Mouse (Mus musculus) lung, adult 2 months (tissue): ENCODE results near the gene Adam19. TPM values are rescaled to one million over a fixed set of nuclear protein-coding genes. Genes with fewer than 3 reads are reported as not detected.

Experiments
- DNase-seq: peaks from one replicate; pipeline ENCODE4 v3.0.0; 2022
- H3K4me1 ChIP-seq: fragments of 200-500 bp; 2 replicates; pipeline ENCODE4 v1.6.1; 2011; ENCODE audit warnings: low read length; ENCODE audit not compliant: control insufficient read depth, insufficient read depth
- H3K4me3 ChIP-seq: fragments of 200-500 bp; replicated peaks from 2 replicates; pipeline ENCODE3; 2011; ENCODE audit warnings: low read depth, mild to moderate bottlenecking, control low read depth, low read length; ENCODE audit errors: extremely low read depth
- CTCF ChIP-seq: fragments of 200-500 bp; IDR thresholded peaks from 2 replicates; pipeline ENCODE4 v1.5.1; 2011; ENCODE audit warnings: mild to moderate bottlenecking, low read length, control low read depth; ENCODE audit not compliant: insufficient read depth
- POLR2A ChIP-seq: fragments of 200-500 bp; IDR thresholded peaks from 2 replicates; pipeline ENCODE4 v1.6.1; 2011; ENCODE audit warnings: low read depth, mild to moderate bottlenecking, control low read depth, low read length, borderline replicate concordance; ENCODE audit errors: extremely low read depth
- WGBS: fragments of 180-500 bp; shearing (Covaris S2); methylation state at CpG from one replicate; pipeline ENCODE4 v1.1.7; 2018; 5-methylcytosine and 5-hydroxymethylcytosine counted together
- polyA plus RNA-seq: library from polyadenylated mRNA; depleted of rRNA; stranded (reverse); fragments of >200 nt; gene quantifications from 2 replicates; pipeline ENCODE4 v1.2.3, GENCODE M21; 2012; rRNA removed

Gene Adam19
- 24.3 and 29.4 TPM in 2 replicates for polyA plus RNA-seq

DNA sequence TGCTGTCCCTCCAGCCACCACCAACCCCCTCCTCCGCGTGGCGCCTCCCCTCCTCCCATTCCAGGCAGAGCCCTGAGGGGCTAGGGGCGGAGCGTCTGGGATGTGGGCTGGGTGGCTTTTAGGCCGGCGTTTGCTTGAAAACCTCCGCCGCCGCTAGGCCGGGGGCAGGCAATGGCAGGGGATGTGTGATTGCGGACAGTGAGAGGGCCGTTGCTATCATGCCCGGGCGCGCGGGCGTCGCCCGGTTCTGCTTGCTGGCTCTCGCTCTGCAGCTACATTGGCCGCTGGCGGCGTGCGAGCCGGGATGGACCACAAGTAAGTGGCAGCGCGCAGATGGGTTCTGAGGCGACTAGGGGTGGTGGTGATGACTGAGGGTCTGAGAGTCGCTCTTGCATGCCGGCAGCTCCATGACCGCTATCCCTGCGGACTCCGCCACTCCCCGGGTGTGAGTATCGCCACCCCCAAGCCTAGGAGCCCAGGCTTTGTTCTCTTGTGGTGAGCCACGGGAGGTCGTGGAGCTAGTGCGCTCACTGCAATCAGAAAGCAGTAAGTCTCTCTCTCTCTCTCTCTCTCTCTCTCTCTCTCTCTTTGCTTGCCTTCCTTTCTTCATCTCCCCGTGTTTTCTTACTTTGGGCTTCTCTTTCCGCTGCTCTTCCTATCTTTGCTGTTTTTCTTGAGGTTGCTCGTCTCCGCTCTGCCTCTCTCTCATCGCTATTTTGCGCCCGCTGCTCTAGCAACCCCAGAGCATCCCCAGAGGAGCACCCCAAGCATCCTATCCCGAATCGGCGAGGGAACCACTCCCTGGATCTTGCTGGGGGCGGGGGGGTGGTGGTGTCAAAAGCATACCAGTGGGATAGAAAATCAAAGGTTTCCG, at the start of gene Adam19:
Adam19 (plus strand) TSS at position 97 of the 874 bp plus-strand sequence.
- DNase-seq = peak; percentile 72
- peak within 1 kb of the TSS; percentile 77 for H3K4me3 ChIP-seq
- 1% methylated on average over 49 of the region's 51 CpGs for WGBS
- TF ChIP-seq POLR2A (peak; percentile 69; the same call in 1 of the 2 replicates), CTCF (no peak)
- H3K4me1 ChIP-seq = peaks cover 6% of the 10 kb centered on the region

DNA sequence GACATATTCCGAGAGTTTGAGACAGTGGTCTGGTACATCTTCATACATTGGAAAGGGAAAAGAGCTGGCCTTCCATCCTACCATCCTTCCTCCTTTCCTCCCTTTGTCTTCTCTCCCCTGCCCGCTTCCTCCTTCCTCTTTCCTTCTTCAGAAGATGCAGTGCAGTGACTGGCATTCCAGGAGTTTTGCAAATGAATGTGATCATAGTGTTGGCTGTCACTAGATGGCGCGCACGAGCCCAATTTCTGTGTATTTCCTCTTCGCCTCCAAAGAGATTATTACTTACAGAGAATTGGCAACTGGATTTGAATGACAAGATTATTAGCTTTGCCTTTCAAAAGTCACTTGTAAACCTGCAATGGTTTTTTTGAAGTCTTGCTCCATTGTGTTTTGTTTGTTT, 39.7 kb upstream of the Adam19 start:
- 18% methylated on average over 6 of the region's 6 CpGs for WGBS
- no peaks in the 10 kb centered on the region; the same call in 1 of the 2 replicates for H3K4me1 ChIP-seq
- TF ChIP-seq POLR2A = no peak
- peak; percentile 42; the same call in 1 of the 2 replicates for TF ChIP-seq CTCF
- DNase-seq = peak; percentile 64
- H3K4me3 ChIP-seq = no peak overlapping the region

DNA sequence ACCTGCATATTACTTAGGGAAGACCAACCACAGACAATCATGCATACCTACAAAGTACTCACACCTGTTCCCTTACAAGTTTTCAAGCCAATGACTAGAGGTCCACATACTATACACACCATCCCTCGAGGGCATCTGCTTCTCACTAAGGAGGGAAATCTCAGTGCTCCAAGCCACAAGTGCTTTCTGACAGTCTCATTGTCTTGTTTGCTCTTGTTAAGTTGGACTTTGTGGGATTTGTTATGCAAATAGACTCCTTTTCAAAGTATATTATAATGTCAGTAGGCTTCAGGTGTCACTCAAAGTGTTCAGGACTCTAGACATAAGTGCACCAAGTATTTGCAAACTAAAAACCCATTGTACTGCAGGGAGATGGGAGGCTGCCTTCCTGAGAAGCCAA, 35.5 kb upstream of the Adam19 start:
- TF ChIP-seq CTCF (no peak), POLR2A (no peak)
- no peak overlapping the region for H3K4me3 ChIP-seq
- no peak for DNase-seq
- no peaks in the 10 kb centered on the region; the same call in 1 of the 2 replicates for H3K4me1 ChIP-seq
- 68% methylated on average over 1 of the region's 1 CpGs for WGBS

DNA sequence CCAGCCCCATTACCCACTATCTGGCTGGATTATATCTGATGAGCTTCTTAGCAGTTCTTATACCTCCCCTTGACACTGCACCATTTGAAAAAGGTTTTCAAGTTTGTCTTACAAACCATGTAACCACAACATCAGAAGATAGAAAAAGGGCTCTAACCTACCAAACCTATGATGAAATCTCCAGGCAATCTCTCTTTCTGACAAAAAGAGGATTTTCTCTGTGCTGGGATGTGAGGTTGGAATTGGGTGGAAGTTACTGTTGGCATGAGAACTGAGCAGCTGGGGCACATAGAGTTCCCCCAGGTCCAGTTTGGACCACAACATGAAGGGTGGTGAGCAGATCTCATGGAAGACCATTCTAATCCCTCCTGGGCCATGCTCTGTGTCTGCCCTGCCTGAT, 33.9 kb upstream of the Adam19 start:
- H3K4me1 ChIP-seq = no peaks in the 10 kb centered on the region; the same call in 1 of the 2 replicates
- no peak for DNase-seq
- no peak overlapping the region for H3K4me3 ChIP-seq
- no peak for TF ChIP-seq POLR2A
- no peak for TF ChIP-seq CTCF

DNA sequence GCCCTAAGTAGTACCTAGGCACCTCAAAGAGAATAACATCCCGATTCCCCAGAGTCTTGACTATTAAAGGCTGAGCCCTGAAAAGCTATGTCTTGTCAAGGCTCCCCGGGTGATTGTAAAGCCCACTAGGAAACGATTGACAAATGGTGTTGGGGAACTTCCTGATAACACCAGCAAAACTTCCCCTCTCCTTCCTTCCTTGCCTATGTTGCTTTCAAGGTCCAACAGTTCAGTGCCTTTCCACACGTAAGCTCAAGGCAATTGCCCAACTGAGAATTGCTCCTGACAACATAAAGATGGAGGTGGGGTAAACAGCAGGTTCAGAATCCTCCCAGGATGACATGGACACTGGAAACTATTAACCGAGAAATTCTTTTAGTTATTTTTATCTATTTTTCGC, 32.8 kb upstream of the Adam19 start:
- Histone ChIP-seq H3K4me3 (no peak overlapping the region), H3K4me1 (no peaks in the 10 kb centered on the region; the same call in 1 of the 2 replicates)
- DNase-seq = no peak
- WGBS = 60% methylated on average over 6 of the region's 6 CpGs
- no peak for TF ChIP-seq POLR2A
- TF ChIP-seq CTCF = no peak

DNA sequence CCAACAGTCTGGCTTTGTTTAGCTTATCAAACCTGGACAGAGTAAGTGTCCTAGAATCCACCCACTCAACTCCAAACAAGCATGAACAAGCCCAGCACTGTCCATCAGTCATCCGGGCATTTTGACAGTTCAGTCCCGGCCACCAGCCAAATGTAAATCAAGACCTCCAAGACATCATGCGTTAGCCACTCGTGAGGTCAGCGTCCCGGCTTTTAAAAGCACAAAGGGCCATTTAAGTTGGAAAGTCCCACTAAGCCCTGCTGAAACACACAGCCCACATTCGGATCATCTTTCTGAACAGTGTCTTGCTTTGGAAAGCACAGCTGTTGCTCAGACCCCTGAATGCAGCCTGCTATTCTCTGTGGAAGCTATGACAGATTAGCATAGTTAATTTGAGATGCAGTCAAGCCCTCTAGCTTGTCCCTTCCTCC, 29.8 kb upstream of the Adam19 start:
- 21% methylated on average over 7 of the region's 7 CpGs for WGBS
- peak; percentile 34 for DNase-seq
- no peak overlapping the region for H3K4me3 ChIP-seq
- no peaks in the 10 kb centered on the region; the same call in 1 of the 2 replicates for H3K4me1 ChIP-seq
- TF ChIP-seq CTCF = no peak

DNA sequence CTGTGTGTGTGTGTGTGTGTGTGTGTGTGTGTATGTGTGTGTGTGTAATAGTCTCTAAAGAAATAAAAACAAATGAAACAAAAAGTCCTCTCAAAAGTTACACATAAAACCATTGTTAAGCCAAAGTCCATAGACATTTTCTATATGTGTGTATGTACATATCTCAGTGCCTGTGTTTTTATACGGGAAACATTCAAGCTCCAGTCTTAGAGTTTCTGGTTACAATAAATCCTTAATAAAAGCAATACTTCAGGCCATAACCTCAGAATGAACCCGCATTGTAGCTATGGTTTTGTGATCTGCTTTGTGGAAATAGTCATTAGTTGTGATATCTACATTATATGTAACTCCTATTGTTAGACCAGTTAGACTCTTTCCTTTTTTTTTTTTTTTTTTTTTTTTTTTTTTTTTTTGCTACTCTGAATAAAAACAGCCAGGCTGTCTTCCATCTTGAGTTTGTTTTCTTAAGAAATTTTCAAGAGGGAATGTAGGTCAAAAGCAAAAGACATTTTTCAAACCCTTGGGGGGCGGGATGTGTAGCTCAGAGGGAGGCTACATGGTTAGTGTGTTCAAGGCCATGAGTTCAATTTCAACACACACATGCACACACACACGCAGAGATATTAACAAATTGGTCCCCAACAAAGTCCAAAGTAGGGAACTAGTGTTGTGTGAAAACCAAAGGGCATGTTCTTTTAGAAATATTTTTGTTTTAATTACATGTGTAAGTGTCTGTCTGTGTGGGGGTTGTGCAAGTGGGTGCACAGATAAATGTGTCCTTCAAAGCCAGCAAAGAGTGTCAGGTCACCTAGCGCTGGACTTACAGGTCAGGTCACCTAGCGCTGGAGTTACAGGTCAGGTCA, 27.6 kb upstream of the Adam19 start:
- no peak for DNase-seq
- Histone ChIP-seq H3K4me3 (no peak overlapping the region), H3K4me1 (no peaks in the 10 kb centered on the region; the same call in 1 of the 2 replicates)
- TF ChIP-seq POLR2A = no peak
- TF ChIP-seq CTCF = no peak
- 82% methylated on average over 6 of the region's 6 CpGs for WGBS

DNA sequence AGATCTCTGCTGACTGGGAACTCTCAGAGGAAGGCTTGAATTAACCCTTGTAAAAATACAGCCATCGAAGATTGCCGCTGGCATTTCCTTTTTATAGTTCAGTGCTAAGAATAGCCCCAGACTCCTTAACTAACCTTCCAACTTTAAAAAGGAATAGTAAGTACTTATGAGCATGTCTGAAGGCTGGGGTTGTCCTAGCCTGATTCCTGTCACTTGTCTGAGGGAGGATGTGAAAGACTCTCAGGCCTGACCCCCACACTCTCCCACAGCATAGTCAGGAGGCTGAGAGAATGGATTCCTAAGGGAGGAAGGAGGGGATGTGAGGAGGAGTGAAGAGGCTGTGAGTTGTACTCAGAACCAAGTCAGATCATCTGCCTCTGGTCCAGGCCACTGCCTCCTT, 26.3 kb upstream of the Adam19 start:
- H3K4me3 ChIP-seq = no peak overlapping the region
- no peaks in the 10 kb centered on the region; the same call in 1 of the 2 replicates for H3K4me1 ChIP-seq
- TF ChIP-seq CTCF (no peak), POLR2A (no peak)
- WGBS = 31% methylated on average over 2 of the region's 2 CpGs
- no peak for DNase-seq

DNA sequence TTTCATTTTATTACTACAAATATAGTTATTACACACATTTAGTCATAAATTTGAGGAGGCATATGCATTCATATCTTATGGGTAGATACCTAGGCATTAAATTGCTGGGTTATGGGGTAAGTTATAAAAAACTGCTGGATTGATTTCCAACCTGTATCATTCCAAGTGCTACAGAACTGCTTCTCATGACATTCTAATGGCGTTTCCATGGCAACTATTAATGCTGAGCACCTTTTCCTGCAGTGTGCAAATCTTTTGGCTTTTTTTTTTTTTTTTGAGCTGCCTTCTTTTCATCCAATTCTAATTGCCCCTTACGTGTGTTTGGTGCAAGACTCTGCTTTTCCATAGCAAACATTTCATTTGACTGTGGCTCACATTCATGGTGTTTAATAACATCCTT, 25.8 kb upstream of the Adam19 start:
- TF ChIP-seq POLR2A (no peak), CTCF (no peak)
- DNase-seq = no peak
- Histone ChIP-seq H3K4me3 (no peak overlapping the region), H3K4me1 (no peaks in the 10 kb centered on the region; the same call in 1 of the 2 replicates)
- 88% methylated on average over 2 of the region's 2 CpGs for WGBS
